Mouse (Mus musculus) inflammation-experienced regulatory T-cells (primary cell): ENCODE data around the gene Gm3696. TPM values are rescaled to one million over a fixed set of nuclear protein-coding genes. Genes with fewer than 3 reads are reported as not detected.

Experiments used
- polyA plus RNA-seq, 2 experiments: library from polyadenylated mRNA; unstranded; fragments of 100-300 nt; shearing (Covaris generic); gene quantifications; one replicate each; pipeline ENCODE4 v1.2.1; 2017

Gene Gm3696
- 1 to 10 TPM; 1.5 to 5.1 TPM for polyA plus RNA-seq

GRCm38 (mm10) chr14:7100521-7100920 is at the start of gene Gm3696:
Gene Gm3696, minus strand, starts transcription at chr14:7100621.

GRCm38 (mm10) chr14:7125312-7125711 is 24.9 kb upstream of the Gm3696 start, which contains the start of gene Gm6676:
Gene Gm6676, minus strand, starts transcription at chr14:7125412.

GRCm38 (mm10) chr14:7044870-7045269 is 55.6 kb downstream of the Gm3696 start, which contains the start of gene Gm3685:
Gene Gm3685, minus strand, starts transcription at chr14:7044970.

Other genes starting within 250 kb of the Gm3696 start
- gene Gm3667, start 210.7 kb downstream of the Gm3696 start, polyA plus RNA-seq: 10 to 100 TPM in 1 of 2 experiments, 1 to 10 TPM in 1; 1.8 to 13.4 TPM
- gene Gm6356, start 126.8 kb downstream of the Gm3696 start, polyA plus RNA-seq: under 1 TPM in 1 of 2 experiments, not detected in 1; 0.33 TPM
- 1 to 10 TPM in 1 of 2 experiments, under 1 TPM in 1; 0.29 to 2.2 TPM for gene Gm10406, start 73.2 kb downstream of the Gm3696 start, polyA plus RNA-seq
- gene Gm3685, start 55.7 kb downstream of the Gm3696 start, polyA plus RNA-seq: not detected
- gene Gm6676, start 24.8 kb upstream of the Gm3696 start, polyA plus RNA-seq: under 1 TPM; 0.11 to 0.38 TPM
- 10 to 100 TPM in 1 of 2 experiments, under 1 TPM in 1; 0.33 to 10.9 TPM for gene Gm3512, start 73.9 kb upstream of the Gm3696 start, polyA plus RNA-seq
- under 1 TPM; 0.11 to 0.38 TPM for gene Gm16434, start 93.9 kb upstream of the Gm3696 start, polyA plus RNA-seq
- gene Gm3727, start 164.1 kb upstream of the Gm3696 start, polyA plus RNA-seq: not detected
- 10 to 100 TPM in 1 of 2 experiments, 1 to 10 TPM in 1; 7.2 to 14.7 TPM for gene Gm3739, start 214.4 kb upstream of the Gm3696 start, polyA plus RNA-seq
- gene Gm5797, start 231.8 kb upstream of the Gm3696 start, polyA plus RNA-seq: not detected